Mouse (Mus musculus) cerebellum, adult 18-20 months (tissue): ENCODE data around the gene Cyp26b1.

Experiments
- DNase-seq, 2 experiments: peaks; one replicate each; pipeline ENCODE4 v3.0.0; 2021

Cyp26b1 gene

GRCm38 (mm10) chr6:84586551-84587200 lies 7.0 kb downstream of the Cyp26b1 start:
- no peak for DNase-seq

DNA sequence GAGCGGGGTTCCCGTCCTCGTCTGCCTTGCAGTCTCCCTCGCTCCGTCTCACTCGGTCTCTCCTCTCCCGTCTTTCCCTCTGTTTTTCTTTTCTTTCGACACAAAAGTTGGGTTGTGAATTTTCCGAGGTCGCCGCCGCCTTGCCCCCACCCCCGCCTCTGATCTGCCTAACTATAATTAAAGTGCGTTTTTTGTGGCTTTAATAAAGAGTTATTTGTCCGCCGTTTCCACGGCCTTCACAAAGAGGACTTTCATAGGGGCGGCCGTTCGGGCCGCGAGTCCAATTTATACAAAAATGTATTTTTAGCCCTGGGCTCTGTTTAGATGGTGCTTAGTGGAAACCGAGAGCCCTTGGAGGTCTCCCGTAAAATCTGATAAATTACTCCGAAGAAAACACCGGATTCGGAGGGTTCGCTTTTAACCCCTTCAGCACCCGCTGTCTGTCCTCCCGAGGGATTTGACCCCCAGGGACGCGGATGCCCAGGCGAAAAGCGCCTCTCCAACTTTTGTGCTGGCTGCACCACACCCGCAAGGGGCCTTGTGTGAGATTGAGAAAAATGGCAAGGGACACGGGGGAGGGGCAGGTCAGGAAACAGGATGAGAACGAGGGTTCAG lies 7.9 kb downstream of the Cyp26b1 start:
- no peak for DNase-seq

GRCm38 (mm10) chr6:84584783-84585685 lies 8.7 kb downstream of the Cyp26b1 start:
- DNase-seq = no peak

GRCm38 (mm10) chr6:84583841-84584782 lies 9.6 kb downstream of the Cyp26b1 start:
- no peak for DNase-seq

GRCm38 (mm10) chr6:84583371-84583770 lies 10.3 kb downstream of the Cyp26b1 start:
- DNase-seq = no peak

GRCm38 (mm10) chr6:84582826-84583225 lies 10.9 kb downstream of the Cyp26b1 start:
- DNase-seq = no peak

DNA sequence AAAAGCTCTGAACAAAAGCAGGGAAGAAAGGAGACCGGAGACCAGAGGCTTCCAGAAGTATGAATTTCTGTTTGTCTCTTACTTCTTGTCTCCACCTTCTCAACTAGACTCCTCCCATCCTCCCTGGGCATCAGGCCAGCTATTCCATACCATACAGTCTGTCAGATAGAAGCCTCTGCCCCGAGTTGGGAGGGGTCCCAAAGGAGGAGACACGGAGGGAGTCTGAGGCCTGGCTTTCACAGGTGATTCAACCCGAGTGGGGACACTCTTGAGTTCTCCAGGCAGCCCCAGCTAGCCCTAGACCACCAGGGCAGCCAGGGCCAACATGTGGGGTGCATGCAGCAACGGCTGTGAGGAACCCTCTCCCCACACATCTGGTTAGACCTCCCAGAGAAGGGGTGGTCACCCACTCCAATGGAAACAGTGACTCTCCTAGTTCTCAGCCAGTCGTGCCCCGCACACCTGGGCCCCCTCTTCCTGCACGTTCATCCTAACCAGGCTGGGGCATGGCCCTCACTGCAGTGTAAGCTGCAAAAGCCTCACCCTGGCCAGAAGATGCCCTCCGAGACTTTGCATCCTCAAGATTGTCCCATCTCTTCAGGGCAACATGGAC lies 11.8 kb downstream of the Cyp26b1 start:
- no peak for DNase-seq

GRCm38 (mm10) chr6:84580979-84581832 lies 12.5 kb downstream of the Cyp26b1 start:
- DNase-seq = no peak

DNA sequence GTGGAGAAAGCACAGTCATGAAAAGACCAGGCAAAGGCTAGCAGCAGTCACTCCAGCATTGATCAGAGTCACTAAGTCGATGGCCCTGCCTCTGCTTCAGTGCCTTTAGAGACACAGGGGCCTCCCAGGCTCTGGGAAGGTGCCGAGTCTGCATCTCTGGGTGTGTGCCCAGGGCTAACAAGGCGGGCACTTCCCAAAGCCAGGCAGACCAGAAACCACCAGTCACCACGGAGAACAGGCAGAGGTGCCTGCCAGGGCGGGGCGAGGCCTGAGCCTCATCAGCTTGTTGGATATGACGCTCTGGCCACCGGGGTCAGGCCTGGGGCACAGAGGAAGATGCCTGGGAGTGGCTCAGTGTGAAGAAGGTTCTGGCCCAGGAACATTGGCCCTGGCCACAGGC lies 14.2 kb downstream of the Cyp26b1 start:
- DNase-seq = no peak

DNA sequence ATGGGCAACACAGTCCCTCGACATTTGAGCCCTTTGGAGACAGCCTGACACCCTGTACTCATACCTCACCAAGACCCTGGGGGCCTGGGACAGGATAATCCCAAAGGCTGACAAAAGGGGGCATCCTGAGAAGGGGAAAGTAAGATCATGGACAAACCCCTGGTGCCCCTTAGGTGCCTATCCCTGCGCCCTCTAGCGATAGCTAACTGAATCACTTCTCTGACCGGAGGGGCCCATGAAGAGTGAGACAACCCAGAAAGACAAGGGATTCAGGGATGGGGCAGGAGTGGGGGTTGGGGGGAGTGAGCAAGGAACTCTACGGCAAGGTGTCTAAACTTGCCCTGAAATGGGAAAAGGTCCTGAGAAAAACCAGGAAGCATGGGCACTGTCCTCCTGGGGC lies 14.8 kb downstream of the Cyp26b1 start:
- DNase-seq = peak; percentile 25 to 44

GRCm38 (mm10) chr6:84577898-84578297 lies 15.8 kb downstream of the Cyp26b1 start:
- DNase-seq = no peak

DNA sequence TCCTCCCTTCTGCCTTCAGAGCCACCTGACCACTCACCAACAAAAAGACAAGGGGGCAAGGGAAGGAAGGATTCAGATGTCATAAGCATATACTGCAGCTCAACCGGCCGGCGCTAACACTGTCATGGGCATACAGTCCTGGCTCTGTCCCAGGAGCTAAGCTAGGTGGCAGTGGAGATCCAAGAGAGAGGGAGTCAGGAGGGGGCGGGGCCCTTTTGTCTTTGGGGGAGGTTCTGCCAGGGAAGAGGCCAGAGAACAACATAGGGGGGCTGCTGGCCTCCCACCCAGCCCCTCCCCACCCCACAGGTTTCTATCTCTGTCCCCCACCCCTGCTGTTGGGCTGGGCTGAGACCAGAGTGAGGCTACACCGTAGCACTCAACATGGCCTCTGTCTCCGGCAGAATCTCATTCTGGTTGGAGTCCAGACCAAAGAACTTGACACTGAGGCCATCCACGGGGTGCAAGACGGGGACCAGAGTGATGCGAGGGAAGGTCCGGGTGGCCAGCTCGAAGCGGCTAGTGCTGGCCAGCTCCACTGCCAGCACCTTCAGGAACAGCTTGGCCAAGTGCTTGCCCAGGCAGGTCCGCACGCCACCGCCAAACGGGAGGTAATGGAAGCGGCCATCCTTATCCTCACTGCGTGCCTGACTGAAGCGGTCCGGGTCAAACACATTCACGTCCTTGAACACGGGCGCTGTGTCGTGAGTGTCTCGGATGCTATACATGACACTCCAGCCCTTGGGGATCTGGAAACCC lies 19.6 kb downstream of the Cyp26b1 start:
- peak; percentile 33 for DNase-seq

DNA sequence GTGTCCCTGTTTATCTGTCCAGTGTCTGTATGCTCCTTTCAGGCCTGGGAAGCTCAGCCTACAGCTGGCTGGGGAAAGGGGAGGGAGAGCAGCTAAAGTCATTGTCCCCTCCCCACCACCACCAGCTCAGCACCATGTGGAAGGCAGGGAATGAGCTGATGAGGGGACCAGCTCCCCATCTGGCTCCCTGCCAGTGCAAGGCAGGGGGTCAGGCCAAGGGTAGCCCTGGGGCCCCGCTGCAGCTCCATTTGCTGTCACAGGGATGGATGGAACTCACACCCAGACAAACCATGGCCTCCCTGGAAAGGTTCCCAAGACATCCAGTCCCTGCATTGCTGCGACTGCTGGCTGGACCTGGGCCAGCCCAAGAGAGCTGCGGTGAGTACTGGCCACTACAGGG lies 23.7 kb downstream of the Cyp26b1 start:
- DNase-seq = no peak

- no peak for DNase-seq
These were observed 24.1 kb downstream of the Cyp26b1 start for GRCm38 (mm10) chr6:84569590-84569989.

- no peak for DNase-seq
These were observed 24.8 kb downstream of the Cyp26b1 start for GRCm38 (mm10) chr6:84568880-84569279.

GRCm38 (mm10) chr6:84567696-84568095 lies 26.0 kb downstream of the Cyp26b1 start:
- no peak for DNase-seq

GRCm38 (mm10) chr6:84566825-84567224 lies 26.9 kb downstream of the Cyp26b1 start:
- DNase-seq = no peak

- DNase-seq = no peak
These were observed 28.5 kb downstream of the Cyp26b1 start for GRCm38 (mm10) chr6:84565245-84565644.

GRCm38 (mm10) chr6:84562948-84563347 lies 30.8 kb downstream of the Cyp26b1 start:
- no peak for DNase-seq

DNA sequence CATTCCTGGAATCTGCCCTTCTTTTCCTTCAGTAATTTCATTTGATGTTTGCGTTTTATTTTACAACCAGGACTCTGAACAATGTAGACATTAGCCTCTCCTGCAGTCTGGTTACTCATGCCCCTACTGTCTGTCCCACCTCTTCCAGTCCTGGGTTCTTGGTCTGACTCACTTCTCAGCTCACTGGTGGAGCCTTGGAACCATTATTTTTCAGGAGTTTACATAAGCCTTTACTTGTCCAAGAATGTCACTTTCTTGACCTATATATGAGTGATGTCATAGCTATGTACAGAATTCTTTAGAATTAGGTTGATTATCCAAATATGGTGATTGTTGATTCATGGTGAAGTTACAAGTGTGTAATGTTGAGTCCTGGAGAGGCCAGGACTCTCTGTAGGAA lies 32.5 kb downstream of the Cyp26b1 start:
- no peak for DNase-seq
